ENCODE assay signal across 29 mouse cellular contexts in genomic region chr2:35069124-35069523, GRCm38 (mm10). TPM values are rescaled to one million over a fixed set of nuclear protein-coding genes. Genes with fewer than 3 reads are reported as not detected.
DNase-seq lines count a peak whose midpoint lies in the region; ATAC-seq and TF ChIP-seq lines count a peak whose summit lies in the region.
"Had no signal": no experiment of that assay in that cellular context is flagged by ENCODE, and none has a peak within 500 bp of the region (broad histone marks: within the 10 kb centered on the region; RNA-seq: fewer than 3 reads in every experiment).

No protein-coding gene starts in this region.

- no peaks in the 10 kb centered on the region for H3K36me3 ChIP-seq in liver, embryonic 13.5 days
- no peaks in the 10 kb centered on the region for H3K36me3 ChIP-seq in lung, postnatal 0 days (ENCODE audit: insufficient read depth, low read length)
- H3K36me3 ChIP-seq in CH12.LX (replicated peaks in 1 of 2; ENCODE audit: control insufficient read depth in 1 of 2, insufficient read depth in 1 of 2, low read length in 1 of 2) = peaks cover 7 to 28% of the 10 kb centered on the region in 2 experiments
- no peaks in the 10 kb centered on the region for H3K36me3 ChIP-seq in liver, postnatal 0 days (replicated peaks; ENCODE audit: insufficient read depth, low read length)
- H3K36me3 ChIP-seq: embryonic facial prominence, embryonic 13.5 days; embryonic facial prominence, embryonic 15.5 days; forebrain, embryonic 10.5 days; forebrain, embryonic 12.5 days; G1E had no signal

- no peak for TF ChIP-seq RAD21 in CH12.LX (IDR thresholded peaks at IDR 0.05; ENCODE audit: low read depth, low read length)

- no peak for ATAC-seq in liver, embryonic 13.5 days (ENCODE audit: low read depth)
- ATAC-seq in lung, postnatal 0 days = peak; percentile 39; the same call in 1 of the 2 replicates
- peak; percentile 72 for ATAC-seq in liver, postnatal 0 days
- ATAC-seq: activated CD4-positive, CD25-positive, alpha-beta regulatory T cell, adult 4 months; forebrain, embryonic 14.5 days; forebrain, embryonic 16.5 days; Patski had no signal

- peaks cover 11% of the 10 kb centered on the region for H3K79me2 ChIP-seq in CH12.LX (replicated peaks; ENCODE audit: control insufficient read depth, extremely low read depth, insufficient read depth, poor library complexity, severe bottlenecking)

- H3K4me3 ChIP-seq in liver, embryonic 13.5 days (replicated peaks) = no peak overlapping the region
- H3K4me3 ChIP-seq in lung, postnatal 0 days (ENCODE audit: low read depth, low read length) = no peak overlapping the region
- H3K4me3 ChIP-seq in CH12.LX (replicated peaks in 1 of 3; ENCODE audit: low read depth in 2 of 3, low read length in 2 of 3, poor library complexity in 1 of 3) = no peak overlapping the region
- no peak overlapping the region for H3K4me3 ChIP-seq in liver, postnatal 0 days (ENCODE audit: low read depth, low read length)
- H3K4me3 ChIP-seq: embryonic facial prominence, embryonic 13.5 days; embryonic facial prominence, embryonic 15.5 days; erythroblast, embryonic 14.5 days; forebrain, embryonic 10.5 days; forebrain, embryonic 12.5 days had no signal

- no peak overlapping the region for H3K9ac ChIP-seq in liver, embryonic 13.5 days
- no peak overlapping the region for H3K9ac ChIP-seq in lung, postnatal 0 days (replicated peaks; ENCODE audit: low read depth)
- no peak overlapping the region for H3K9ac ChIP-seq in CH12.LX (ENCODE audit: insufficient read depth, low read depth)
- no peak overlapping the region for H3K9ac ChIP-seq in liver, postnatal 0 days (replicated peaks)
- H3K9ac ChIP-seq: embryonic facial prominence, embryonic 13.5 days; embryonic facial prominence, embryonic 15.5 days; forebrain, embryonic 12.5 days had no signal

- no peak overlapping the region for H3K4me2 ChIP-seq in liver, embryonic 13.5 days
- no peak overlapping the region for H3K4me2 ChIP-seq in lung, postnatal 0 days (replicated peaks; ENCODE audit: low read depth, low read length)
- H3K4me2 ChIP-seq in CH12.LX (ENCODE audit: insufficient read depth, low read depth, poor library complexity, severe bottlenecking) = no peak overlapping the region
- no peak overlapping the region for H3K4me2 ChIP-seq in liver, postnatal 0 days (ENCODE audit: low read depth, low read length)
- H3K4me2 ChIP-seq: embryonic facial prominence, embryonic 13.5 days; embryonic facial prominence, embryonic 15.5 days; forebrain, embryonic 12.5 days had no signal

- TF ChIP-seq CTCF in lung, postnatal 0 days (IDR thresholded peaks at IDR 0.05) = no peak
- no peak for TF ChIP-seq CTCF in CH12.LX (conservative IDR thresholded peaks at IDR 0.05 in 1 of 2, IDR thresholded peaks at IDR 0.05 in 1 of 2; ENCODE audit: low read depth in 2 of 2, low read length in 2 of 2)
- no peak for TF ChIP-seq CTCF in liver, postnatal 0 days (IDR thresholded peaks at IDR 0.05; ENCODE audit: low read depth)

- no peak for DNase-seq in liver, embryonic 13.5 days
- no peak for DNase-seq in liver
- DNase-seq in lung, postnatal 0 days (ENCODE audit: low spot score) = peak; percentile 58
- no peak for DNase-seq in lung, postnatal 10 days
- DNase-seq in CH12.LX (ENCODE audit: extremely low read depth) = peak; percentile 20
- DNase-seq in liver, postnatal 0 days = no peak
- DNase-seq in cerebellum, postnatal 14 days = no peak
- DNase-seq: adrenal gland, adult 8-10 months; adrenal gland, postnatal 14 days; adrenal gland, postnatal 36 days; cerebellum, adult 11-12 months; cerebellum, adult 2 months; cerebellum, adult 9-10 months; cerebellum, postnatal 10 days; cerebellum, postnatal 36 days; embryo, embryonic 11 days had no signal

- peaks cover 3% of the 10 kb centered on the region; the same call in 1 of the 2 replicates for H3K4me1 ChIP-seq in liver, embryonic 13.5 days (replicated peaks)
- H3K4me1 ChIP-seq in lung, postnatal 0 days (ENCODE audit: insufficient read depth, low read depth, low read length) = no peaks in the 10 kb centered on the region
- H3K4me1 ChIP-seq in CH12.LX (ENCODE audit: control insufficient read depth in 1 of 2, insufficient read depth in 2 of 2) = peaks cover 3 to 27% of the 10 kb centered on the region in 2 experiments; a peak in 3 of 4 replicates
- peaks cover 4% of the 10 kb centered on the region; the same call in 1 of the 2 replicates for H3K4me1 ChIP-seq in liver, postnatal 0 days (ENCODE audit: insufficient read depth)
- H3K4me1 ChIP-seq: embryonic facial prominence, embryonic 13.5 days; embryonic facial prominence, embryonic 15.5 days; forebrain, embryonic 10.5 days; forebrain, embryonic 12.5 days had no signal

- peak overlapping the region; percentile 29; the same call in 1 of the 2 replicates for H3K27ac ChIP-seq in liver, embryonic 13.5 days
- no peak overlapping the region for H3K27ac ChIP-seq in lung, postnatal 0 days (ENCODE audit: low read length)
- H3K27ac ChIP-seq in CH12.LX (ENCODE audit: insufficient read depth, low read depth) = no peak overlapping the region
- H3K27ac ChIP-seq in liver, postnatal 0 days (ENCODE audit: low read depth) = peak overlapping the region; percentile 19; the same call in 1 of the 2 replicates
- H3K27ac ChIP-seq: embryonic facial prominence, embryonic 13.5 days; embryonic facial prominence, embryonic 15.5 days; forebrain, embryonic 10.5 days; forebrain, embryonic 12.5 days had no signal

- no peaks in the 10 kb centered on the region for H3K9me3 ChIP-seq in liver, embryonic 13.5 days (replicated peaks)
- no peaks in the 10 kb centered on the region for H3K9me3 ChIP-seq in lung, postnatal 0 days (ENCODE audit: low read length)
- H3K9me3 ChIP-seq in CH12.LX (replicated peaks; ENCODE audit: low read length) = peaks cover 12% of the 10 kb centered on the region
- no peaks in the 10 kb centered on the region for H3K9me3 ChIP-seq in liver, postnatal 0 days (ENCODE audit: low read length)
- H3K9me3 ChIP-seq: embryonic facial prominence, embryonic 13.5 days; embryonic facial prominence, embryonic 15.5 days; forebrain, embryonic 12.5 days; G1E had no signal

- peak; percentile 62 for TF ChIP-seq EP300 in lung, postnatal 0 days (IDR thresholded peaks at IDR 0.05)
- TF ChIP-seq EP300 in CH12.LX (IDR thresholded peaks at IDR 0.05; ENCODE audit: low read length) = no peak
- TF ChIP-seq EP300 in liver, postnatal 0 days (IDR thresholded peaks at IDR 0.05; ENCODE audit: low read depth) = no peak

- WGBS in liver, embryonic 13.5 days (ENCODE audit: insufficient replicate concordance) = 75% methylated on average over 1 of the region's 1 CpGs
- 89% methylated on average over 1 of the region's 1 CpGs for WGBS in lung, postnatal 0 days
- 71% methylated on average over 1 of the region's 1 CpGs for WGBS in liver, postnatal 0 days (ENCODE audit: insufficient replicate concordance)

- TF ChIP-seq POLR2A in CH12.LX (IDR thresholded peaks at IDR 0.05; ENCODE audit: low read depth, low read length) = no peak

- dilution Hi-C loops in CH12.LX (cut with MboI; ENCODE audit: extremely low pct_ligation_motif_present, extremely low pct_unique_long_range_greater_than_20kb, low sequenced_read_pairs) = no loop called here

- in situ Hi-C loops in CH12.LX (cut with MboI; ENCODE audit: low pct_ligation_motif_present, low pct_unique_long_range_greater_than_20kb, low sequenced_read_pairs) = no loop called here

- no peaks in the 10 kb centered on the region for H3K27me3 ChIP-seq in liver, embryonic 13.5 days
- H3K27me3 ChIP-seq in lung, postnatal 0 days (replicated peaks; ENCODE audit: insufficient read depth, low read length) = no peaks in the 10 kb centered on the region
- no peaks in the 10 kb centered on the region for H3K27me3 ChIP-seq in CH12.LX (replicated peaks)
- no peaks in the 10 kb centered on the region for H3K27me3 ChIP-seq in liver, postnatal 0 days (ENCODE audit: insufficient read depth, low read length)
- H3K27me3 ChIP-seq: embryonic facial prominence, embryonic 13.5 days; embryonic facial prominence, embryonic 15.5 days; forebrain, embryonic 12.5 days; Patski had no signal

TF ChIP-seq in CH12.LX, 34 proteins besides CTCF, POLR2A, EP300 and RAD21:
- TF ChIP-seq ELF1 (IDR thresholded peaks at IDR 0.05; ENCODE audit: low read depth, low read length) = no peak
- no peak for TF ChIP-seq JUN (IDR thresholded peaks at IDR 0.05; ENCODE audit: insufficient read depth, low read depth, low read length)
- TF ChIP-seq SMC3 (IDR thresholded peaks at IDR 0.05; ENCODE audit: low read depth, low read length) = no peak
- no peak for TF ChIP-seq NRF1 (IDR thresholded peaks at IDR 0.05; ENCODE audit: low read depth, low read length)
- TF ChIP-seq ETS1 (conservative IDR thresholded peaks at IDR 0.05; ENCODE audit: low read depth, low read length) = no peak
- TF ChIP-seq USF2 (conservative IDR thresholded peaks at IDR 0.05; ENCODE audit: low read depth, low read length) = no peak
- no peak for TF ChIP-seq SIN3A (IDR thresholded peaks at IDR 0.05; ENCODE audit: low read length)
- TF ChIP-seq HCFC1 (IDR thresholded peaks at IDR 0.05; ENCODE audit: low read depth, low read length) = no peak

RNA-seq across cellular contexts. Expression of gene Hc, which starts 7.9 kb away (rescaled TPM):
- polyA plus RNA-seq in liver, embryonic 13.5 days (2015; fragmentation: Nextera tagmentation; extraction: Ambion mirVana) = 17.8 and 26.3 TPM in 2 replicates
- 149 and 172 TPM in 2 replicates for polyA plus RNA-seq in lung, postnatal 0 days (2015; fragmentation: Nextera tagmentation; extraction: Ambion mirVana)
- 0.92 and 1.2 TPM in 2 replicates for total RNA-seq in CH12.LX (2012; rRNA removed)
- total RNA-seq in CH12.LX (2014; rRNA removed) = 0.72 and 0.74 TPM in 2 replicates
- polyA plus RNA-seq in CH12.LX (2012; ENCODE audit: insufficient read length, low read depth) = 0.91 and 1.1 TPM in 2 replicates
- polyA plus RNA-seq in liver, postnatal 0 days (2015; fragmentation: Nextera tagmentation; extraction: Ambion mirVana) = 81.0 and 82.7 TPM in 2 replicates
- total RNA-seq: adrenal gland, adult 18-20 months; common myeloid progenitor, adult 5-6 weeks had no signal
- polyA plus RNA-seq: embryonic facial prominence, embryonic 13.5 days; embryonic facial prominence, embryonic 15.5 days; erythroblast, embryonic 14.5 days; G1E; Patski had no signal

RNA-seq across cellular contexts. Expression of gene AI182371, which starts 32.2 kb away (rescaled TPM):
- polyA plus RNA-seq in liver, embryonic 13.5 days (2015; fragmentation: Nextera tagmentation; extraction: Ambion mirVana) = 9.9 and 13.4 TPM in 2 replicates
- 1.4 and 3.0 TPM in 2 replicates for polyA plus RNA-seq in lung, postnatal 0 days (2015; fragmentation: Nextera tagmentation; extraction: Ambion mirVana)
- 0.68 and 0.80 TPM in 2 replicates for total RNA-seq in CH12.LX (2012; rRNA removed)
- total RNA-seq in CH12.LX (2014; rRNA removed) = 0.31 and 0.56 TPM in 2 replicates
- 0.74 and 0.90 TPM in 2 replicates for polyA plus RNA-seq in CH12.LX (2012; ENCODE audit: insufficient read length, low read depth)
- polyA plus RNA-seq in liver, postnatal 0 days (2015; fragmentation: Nextera tagmentation; extraction: Ambion mirVana) = 90.6 and 102 TPM in 2 replicates
- polyA plus RNA-seq: C2C12; erythroblast, embryonic 14.5 days had no signal

RNA-seq across cellular contexts. Expression of gene Cntrl, which starts 40.2 kb away (rescaled TPM):
- polyA plus RNA-seq in liver, embryonic 13.5 days (2015; fragmentation: Nextera tagmentation; extraction: Ambion mirVana) = 9.8 and 10.0 TPM in 2 replicates
- polyA plus RNA-seq in lung, postnatal 0 days (2015; fragmentation: Nextera tagmentation; extraction: Ambion mirVana) = 20.1 and 21.3 TPM in 2 replicates
- total RNA-seq in CH12.LX (2012; rRNA removed) = 55.6 and 59.1 TPM in 2 replicates
- total RNA-seq in CH12.LX (2014; rRNA removed) = 64.5 and 66.3 TPM in 2 replicates
- 64.5 and 69.7 TPM in 2 replicates for polyA plus RNA-seq in CH12.LX (2012; ENCODE audit: insufficient read length, low read depth)
- 10.5 and 10.8 TPM in 2 replicates for polyA plus RNA-seq in liver, postnatal 0 days (2015; fragmentation: Nextera tagmentation; extraction: Ambion mirVana)

Comparison
In these comparisons a context has a peak if more than half of its experiments do, and no peak if none do; other contexts are left out.
1. DNase-seq: peak in lung, postnatal 0 days (single experiment) and CH12.LX (single experiment); none in liver, embryonic 13.5 days (single experiment), liver (single experiment), lung, postnatal 10 days (single experiment), liver, postnatal 0 days (single experiment) and cerebellum, postnatal 14 days (0 of 2).
2. H3K27ac ChIP-seq: peak in liver, embryonic 13.5 days (single experiment) and liver, postnatal 0 days (single experiment); none in lung, postnatal 0 days (single experiment) and CH12.LX (single experiment).